Mouse (Mus musculus): ENCODE results near the gene Lpar6. TPM values are rescaled to one million over a fixed set of nuclear protein-coding genes. Genes with fewer than 3 reads are reported as not detected.

The Lpar6 gene
- polyA plus RNA-seq, 1 experiment: 0.91 TPM

DNA sequence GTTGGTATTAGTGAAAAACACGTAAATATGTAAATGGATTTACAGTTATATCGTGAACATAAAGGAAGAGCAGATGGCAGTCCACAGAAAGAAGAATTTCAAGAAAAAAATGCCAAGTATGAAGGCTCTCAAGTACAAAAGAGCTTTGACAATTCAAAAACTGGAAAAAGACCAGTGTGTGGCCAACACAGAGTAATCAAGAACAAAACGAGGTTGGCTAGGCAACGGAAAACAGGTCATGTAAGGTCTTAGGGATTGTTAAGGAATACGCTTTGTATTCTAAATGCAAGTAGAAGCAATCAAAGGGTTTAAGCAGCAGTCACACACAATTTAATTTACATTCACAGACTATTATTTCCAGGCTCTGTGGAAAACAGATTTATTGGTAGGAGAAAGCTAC lies 34.1 kb downstream of the Lpar6 start:
- H3K36me3 ChIP-seq (ENCODE audit: control insufficient read depth, insufficient read depth, low read length): peaks cover 23% of the 10 kb centered on the region
- H3K4me3 ChIP-seq (ENCODE audit: low read depth, low read length): no peak overlapping the region
- no peaks in the 10 kb centered on the region for H3K4me1 ChIP-seq (ENCODE audit: control insufficient read depth, insufficient read depth, insufficient read length, low read length)
- no peak overlapping the region for H3K27ac ChIP-seq (ENCODE audit: insufficient read depth, low read depth, low read length)
- H3K27me3 ChIP-seq (ENCODE audit: control insufficient read depth, insufficient read depth, low read length): no peaks in the 10 kb centered on the region
- WGBS: 93% methylated on average over 5 of the region's 5 CpGs
- no peak for TF ChIP-seq POLR2A (IDR thresholded peaks at IDR 0.05; ENCODE audit: low read depth, low read length)

GRCm38 (mm10) chr14:73279096-73279495 lies 41.4 kb downstream of the Lpar6 start:
- H3K36me3 ChIP-seq (ENCODE audit: control insufficient read depth, insufficient read depth, low read length): peaks cover 24% of the 10 kb centered on the region
- no peak for TF ChIP-seq CTCF (IDR thresholded peaks at IDR 0.05; ENCODE audit: extremely low read depth, insufficient read length, insufficient replicate concordance, low read depth, low read length)
- TF ChIP-seq POLR2A (IDR thresholded peaks at IDR 0.05; ENCODE audit: low read depth, low read length): no peak
- 91% methylated on average over 6 of the region's 6 CpGs for WGBS
- H3K27ac ChIP-seq (ENCODE audit: insufficient read depth, low read depth, low read length): no peak overlapping the region
- no peaks in the 10 kb centered on the region for H3K4me1 ChIP-seq (ENCODE audit: control insufficient read depth, insufficient read depth, insufficient read length, low read length)
- no peak overlapping the region for H3K4me3 ChIP-seq (ENCODE audit: low read depth, low read length)
- no peaks in the 10 kb centered on the region for H3K27me3 ChIP-seq (ENCODE audit: control insufficient read depth, insufficient read depth, low read length)

DNA sequence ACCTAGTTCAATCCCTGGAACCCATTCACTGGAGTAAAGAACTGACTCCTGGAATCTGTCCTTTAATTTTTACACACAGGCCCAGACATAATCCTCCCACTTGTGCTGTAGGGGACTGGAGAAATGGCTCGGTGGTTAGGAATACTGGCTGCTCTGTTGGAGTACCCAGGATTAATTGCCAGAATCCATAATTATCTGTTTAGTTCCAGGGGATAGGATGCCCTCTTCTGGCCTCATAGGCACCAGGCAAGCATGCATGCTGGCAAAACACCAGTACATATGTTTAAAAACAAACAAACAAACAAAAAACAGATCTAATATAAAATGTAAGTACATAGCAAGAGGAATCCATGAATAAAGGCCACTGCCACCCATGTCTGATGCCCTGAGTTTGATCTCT lies 43.3 kb downstream of the Lpar6 start:
- H3K4me1 ChIP-seq (ENCODE audit: control insufficient read depth, insufficient read depth, insufficient read length, low read length): no peaks in the 10 kb centered on the region
- H3K36me3 ChIP-seq (ENCODE audit: control insufficient read depth, insufficient read depth, low read length): peaks cover 26% of the 10 kb centered on the region
- TF ChIP-seq CTCF (IDR thresholded peaks at IDR 0.05; ENCODE audit: extremely low read depth, insufficient read length, insufficient replicate concordance, low read depth, low read length): no peak
- no peak for TF ChIP-seq POLR2A (IDR thresholded peaks at IDR 0.05; ENCODE audit: low read depth, low read length)
- H3K27ac ChIP-seq (ENCODE audit: insufficient read depth, low read depth, low read length): no peak overlapping the region
- H3K27me3 ChIP-seq (ENCODE audit: control insufficient read depth, insufficient read depth, low read length): no peaks in the 10 kb centered on the region
- H3K4me3 ChIP-seq (ENCODE audit: low read depth, low read length): no peak overlapping the region
- 16% methylated on average over 1 of the region's 1 CpGs for WGBS

- H3K27me3 ChIP-seq (ENCODE audit: control insufficient read depth, insufficient read depth, low read length): no peaks in the 10 kb centered on the region
- 86% methylated on average over 2 of the region's 2 CpGs for WGBS
- H3K4me1 ChIP-seq (ENCODE audit: control insufficient read depth, insufficient read depth, insufficient read length, low read length): no peaks in the 10 kb centered on the region
- no peak overlapping the region for H3K4me3 ChIP-seq (ENCODE audit: low read depth, low read length)
- TF ChIP-seq CTCF (IDR thresholded peaks at IDR 0.05; ENCODE audit: extremely low read depth, insufficient read length, insufficient replicate concordance, low read depth, low read length) (no peak), POLR2A (IDR thresholded peaks at IDR 0.05; ENCODE audit: low read depth, low read length) (no peak)
- no peak overlapping the region for H3K27ac ChIP-seq (ENCODE audit: insufficient read depth, low read depth, low read length)
- peaks cover 30% of the 10 kb centered on the region for H3K36me3 ChIP-seq (ENCODE audit: control insufficient read depth, insufficient read depth, low read length)
These were observed 52.2 kb downstream of the Lpar6 start for GRCm38 (mm10) chr14:73289915-73290314.

GRCm38 (mm10) chr14:73292434-73292833 lies 54.7 kb downstream of the Lpar6 start:
- Histone ChIP-seq H3K27me3 (ENCODE audit: control insufficient read depth, insufficient read depth, low read length) (no peaks in the 10 kb centered on the region), H3K27ac (ENCODE audit: insufficient read depth, low read depth, low read length) (no peak overlapping the region), H3K36me3 (ENCODE audit: control insufficient read depth, insufficient read depth, low read length) (peaks cover 27% of the 10 kb centered on the region), H3K4me3 (ENCODE audit: low read depth, low read length) (no peak overlapping the region), H3K4me1 (ENCODE audit: control insufficient read depth, insufficient read depth, insufficient read length, low read length) (no peaks in the 10 kb centered on the region)
- TF ChIP-seq POLR2A (IDR thresholded peaks at IDR 0.05; ENCODE audit: low read depth, low read length): no peak
- no peak for TF ChIP-seq CTCF (IDR thresholded peaks at IDR 0.05; ENCODE audit: extremely low read depth, insufficient read length, insufficient replicate concordance, low read depth, low read length)
- WGBS: 53% methylated on average over 1 of the region's 1 CpGs

Other genes starting within 250 kb of the Lpar6 start
- gene Cysltr2, start 188.8 kb upstream of the Lpar6 start, polyA plus RNA-seq (2012; rRNA removed): 2.1 and 3.1 TPM in 2 replicates
- gene Rcbtb2, start 114.9 kb upstream of the Lpar6 start, polyA plus RNA-seq (2012; rRNA removed): 6.4 and 10.1 TPM in 2 replicates
- gene Rb1, start 87.9 kb downstream of the Lpar6 start, polyA plus RNA-seq (2012; rRNA removed): 1.0 and 2.9 TPM in 2 replicates
- 515 and 990 TPM in 2 replicates for gene Itm2b, start 147.4 kb downstream of the Lpar6 start, polyA plus RNA-seq (2012; rRNA removed)